Mouse (Mus musculus) frontal cortex, postnatal 14 days (tissue): ENCODE data around the gene Rps15.

Source experiments
- DNase-seq, 2 experiments: peaks; one replicate each; pipeline ENCODE4 v3.0.0; 2022; ENCODE audit warnings: low spot score in 2 of 2

The Rps15 gene

GRCm38 (mm10) chr10:80341491-80342304 lies 49.4 kb downstream of the Rps15 start:
- DNase-seq: no peak

- DNase-seq: no peak
Observed at GRCm38 (mm10) chr10:80342305-80342748, 50.1 kb downstream of the Rps15 start.

- DNase-seq: no peak
Observed at GRCm38 (mm10) chr10:80342749-80343424, 50.6 kb downstream of the Rps15 start.

- DNase-seq: no peak
Observed at GRCm38 (mm10) chr10:80343425-80343895, 51.2 kb downstream of the Rps15 start.
